Mouse (Mus musculus) frontal cortex, adult 2 months (tissue): ENCODE results near the gene Duoxa1. TPM values are rescaled to one million over a fixed set of nuclear protein-coding genes. Genes with fewer than 3 reads are reported as not detected.
A peak's percentile ranks its signal among the peaks of the same experiment; 100 is the strongest.
"Not testable (repeated sequence)": the region's sequence is repeated elsewhere in the genome, so short reads cannot be mapped to it uniquely, and the experiment has no call there.

Experiments
- DNase-seq, 2 experiments: peaks; one replicate each; pipeline ENCODE4 v3.0.0; 2022; ENCODE audit warnings: low spot score in 1 of 2; ENCODE audit errors: extremely low spot score in 1 of 2
- polyA plus RNA-seq: library from polyadenylated mRNA; depleted of rRNA; stranded (reverse); fragments of >200 nt; gene quantifications from 2 replicates; pipeline ENCODE4 v1.2.3, GENCODE M21; 2012

Duoxa1 gene
- polyA plus RNA-seq, 1 experiment = not detected

- no peak for DNase-seq
Measured at GRCm38 (mm10) chr2:122334170-122334569, 20.6 kb upstream of the Duoxa1 start.

- no peak for DNase-seq
Measured at GRCm38 (mm10) chr2:122332222-122332621, 18.7 kb upstream of the Duoxa1 start.

GRCm38 (mm10) chr2:122330317-122330716 is 16.8 kb upstream of the Duoxa1 start:
- DNase-seq = not testable (repeated sequence)

- DNase-seq = no peak
Measured at GRCm38 (mm10) chr2:122327986-122328385, 14.5 kb upstream of the Duoxa1 start.

GRCm38 (mm10) chr2:122325361-122325760 is 11.8 kb upstream of the Duoxa1 start:
- DNase-seq = no peak

- no peak for DNase-seq
Measured at GRCm38 (mm10) chr2:122324586-122324985, 11.1 kb upstream of the Duoxa1 start.

GRCm38 (mm10) chr2:122323960-122324359 is 10.4 kb upstream of the Duoxa1 start:
- no peak for DNase-seq

- DNase-seq = no peak
Measured at GRCm38 (mm10) chr2:122317384-122317783, 3.9 kb upstream of the Duoxa1 start.

GRCm38 (mm10) chr2:122315372-122315771 is 1.8 kb upstream of the Duoxa1 start, which contains the start of gene Duox1:
Gene Duox1, plus strand, starts transcription at chr2:122315672.
- no peak for DNase-seq

GRCm38 (mm10) chr2:122312722-122313417 is 660 bp downstream of the Duoxa1 start:
- peak in 1 of 2 experiments; percentile 69 for DNase-seq

- no peak for DNase-seq
Measured at GRCm38 (mm10) chr2:122311561-122311960, 2.0 kb downstream of the Duoxa1 start.

- DNase-seq = no peak
Measured at GRCm38 (mm10) chr2:122309647-122310046, 3.9 kb downstream of the Duoxa1 start.

- DNase-seq = peak in 1 of 2 experiments; percentile 22
Measured at GRCm38 (mm10) chr2:122306184-122306583, 7.3 kb downstream of the Duoxa1 start.

GRCm38 (mm10) chr2:122305097-122305892 is 8.2 kb downstream of the Duoxa1 start:
- no peak for DNase-seq

- DNase-seq = no peak
Measured at GRCm38 (mm10) chr2:122304544-122304943, 9.0 kb downstream of the Duoxa1 start.

GRCm38 (mm10) chr2:122302574-122303241 is 10.8 kb downstream of the Duoxa1 start:
- DNase-seq = peak; percentile 13 to 83

GRCm38 (mm10) chr2:122301921-122302573 is 11.5 kb downstream of the Duoxa1 start:
- no peak for DNase-seq

- peak in 1 of 2 experiments; percentile 25 for DNase-seq
Measured at GRCm38 (mm10) chr2:122301081-122301920, 12.2 kb downstream of the Duoxa1 start.

- no peak for DNase-seq
Measured at GRCm38 (mm10) chr2:122300656-122301020, 12.9 kb downstream of the Duoxa1 start.
